Mouse (Mus musculus) cerebellum, adult 2 months (tissue): ENCODE measurements around the gene Anp32e.
"Not testable (repeated sequence)": the region's sequence is repeated elsewhere in the genome, so short reads cannot be mapped to it uniquely, and the experiment has no call there.

Experiments
- CTCF ChIP-seq: fragments of 200-500 bp; IDR thresholded peaks from 2 replicates; pipeline ENCODE4 v1.5.1; 2011; ENCODE audit warnings: low read depth, mild to moderate bottlenecking, control low read depth, low read length, moderate library complexity, borderline replicate concordance; ENCODE audit not compliant: insufficient read depth
- POLR2A ChIP-seq: fragments of 200-500 bp; IDR thresholded peaks from 2 replicates; pipeline ENCODE4 v1.6.1; 2011; ENCODE audit warnings: low read length, control low read depth, borderline replicate concordance; ENCODE audit not compliant: insufficient read depth

DNA sequence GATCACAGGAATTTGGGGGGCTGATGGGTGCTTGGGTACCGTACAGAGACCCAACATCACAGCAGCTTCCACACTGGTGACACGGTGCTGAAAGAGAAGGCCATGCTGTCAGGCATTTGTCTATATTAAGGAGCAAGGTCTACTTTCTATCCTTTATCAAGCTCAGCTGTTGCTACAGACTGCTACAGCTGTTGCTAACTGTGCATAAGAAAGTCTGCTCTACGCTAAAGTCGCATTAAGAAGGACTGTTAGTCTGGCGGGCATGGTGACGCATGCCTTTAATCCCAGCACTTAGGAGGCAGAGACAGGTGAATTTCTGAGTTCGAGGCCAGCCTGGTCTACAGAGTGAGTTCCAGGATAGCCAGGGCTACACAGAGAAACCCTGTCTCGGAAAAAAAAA lies 33.1 kb downstream of the Anp32e start:
- not testable (repeated sequence) for TF ChIP-seq POLR2A, CTCF
